Mouse (Mus musculus): ENCODE measurements around the gene Ahdc1.
"Not testable (repeated sequence)": the region's sequence is repeated elsewhere in the genome, so short reads cannot be mapped to it uniquely, and the experiment has no call there.

The Ahdc1 gene

DNA sequence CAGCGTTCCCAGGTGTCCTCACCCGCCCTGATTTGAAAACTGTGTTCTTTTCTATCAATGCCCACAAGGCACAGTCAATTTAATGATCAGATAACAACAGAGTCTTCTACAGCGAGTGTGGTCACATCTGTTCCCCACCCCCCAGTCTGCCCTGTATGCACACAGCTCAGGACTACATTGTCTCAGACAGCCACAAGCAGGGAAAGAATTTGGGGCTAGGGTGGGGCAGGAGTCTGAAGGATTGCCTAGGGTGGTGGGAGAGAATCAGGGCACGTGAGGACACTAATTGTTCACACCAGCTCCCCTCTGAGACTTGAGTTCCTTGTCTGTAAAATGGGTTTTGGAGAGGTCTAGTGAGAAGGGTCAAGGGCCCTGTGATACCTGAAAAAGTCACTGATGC lies 17.5 kb upstream of the Ahdc1 start:
- DNase-seq (ENCODE audit: low spot score in 2 of 2), result no peak

DNA sequence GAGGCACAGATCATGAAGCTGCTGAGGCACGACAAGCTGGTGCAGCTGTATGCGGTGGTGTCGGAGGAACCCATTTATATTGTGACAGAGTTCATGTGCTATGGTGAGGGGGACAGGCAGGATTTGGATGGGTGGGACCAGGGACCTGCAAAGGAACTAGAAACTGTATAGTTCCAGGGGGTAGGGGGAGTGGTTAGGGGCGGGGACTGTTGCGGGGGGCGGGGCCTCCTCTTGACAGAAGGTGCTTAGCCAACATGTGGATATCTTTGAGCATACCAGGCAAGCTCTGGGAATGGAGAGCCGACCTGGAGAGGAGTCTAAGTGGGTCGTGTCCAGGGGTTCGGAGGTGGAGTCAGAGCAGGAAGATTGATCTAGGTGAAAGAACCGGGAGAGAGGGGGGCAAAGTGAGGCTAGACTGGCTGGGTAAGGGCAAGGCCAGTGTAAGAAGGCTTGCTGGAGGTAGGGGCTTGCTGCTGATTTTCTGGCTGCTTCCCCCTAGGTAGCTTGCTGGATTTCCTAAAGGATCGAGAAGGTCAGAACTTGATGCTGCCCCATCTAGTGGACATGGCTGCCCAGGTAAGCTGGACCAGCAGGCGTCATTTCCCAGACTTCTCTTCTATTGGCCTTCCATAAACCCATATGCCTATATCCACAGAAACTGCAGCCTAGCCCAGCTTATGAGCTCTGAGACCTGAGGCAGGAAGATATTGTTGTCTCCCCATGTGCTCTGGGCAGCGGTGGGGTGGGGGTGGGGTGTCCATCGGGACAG lies 13.4 kb upstream of the Ahdc1 start:
- no peak for DNase-seq (ENCODE audit: low spot score in 2 of 2)

DNA sequence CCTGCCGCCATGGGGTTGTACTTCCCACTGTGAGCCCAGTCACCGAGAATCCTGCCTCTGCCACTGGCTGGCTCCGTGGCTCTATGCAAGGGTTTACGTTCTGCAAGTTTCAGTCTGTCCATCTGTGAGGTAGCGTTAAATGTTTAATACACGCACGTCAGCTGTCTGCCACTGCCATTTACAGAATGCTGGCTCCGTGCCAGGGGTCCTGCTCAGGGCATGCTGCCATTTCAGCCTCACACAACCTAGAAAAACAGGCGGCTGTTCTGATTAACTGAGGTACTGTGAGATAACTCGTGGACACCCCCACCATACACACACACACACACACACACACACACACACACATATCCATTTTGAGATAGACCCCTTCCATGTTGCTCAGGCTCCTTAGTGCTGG lies 8.2 kb upstream of the Ahdc1 start:
- DNase-seq (ENCODE audit: low spot score in 2 of 2), result no peak

DNA sequence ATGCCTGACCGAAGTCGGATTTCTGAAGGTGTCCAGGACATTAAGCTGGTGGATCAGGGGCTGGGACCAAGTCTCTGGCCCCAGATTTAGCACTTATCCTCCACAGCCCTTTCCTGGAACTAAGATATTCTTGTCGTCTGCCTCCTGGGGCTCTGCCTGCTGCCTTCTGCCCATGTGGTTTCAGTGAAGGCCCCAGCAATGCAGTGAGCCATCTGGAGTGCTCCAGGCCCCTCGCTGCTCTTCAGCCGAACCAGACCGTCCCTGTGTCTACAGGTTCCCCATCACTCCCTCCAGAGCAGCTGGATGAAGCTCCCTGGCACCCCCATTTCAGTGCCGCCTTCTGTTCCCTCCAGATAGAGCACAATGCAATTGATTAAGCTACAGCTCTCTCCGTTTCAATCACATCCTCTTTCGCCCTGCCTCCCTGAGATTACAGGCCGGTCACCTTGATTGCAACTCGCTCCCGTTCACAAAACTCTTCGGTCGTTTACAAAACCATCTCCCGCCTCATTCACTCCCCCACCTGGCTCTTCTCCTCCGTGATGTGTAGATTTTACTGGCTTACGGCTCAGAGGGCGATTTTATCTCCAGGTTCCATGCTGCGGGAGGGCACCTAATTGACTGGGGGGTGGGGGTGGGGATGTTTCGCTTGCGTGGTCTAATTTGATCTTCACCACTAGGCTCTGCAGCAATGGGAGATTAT lies 7.6 kb upstream of the Ahdc1 start:
- no peak for DNase-seq (ENCODE audit: low spot score in 2 of 2)

DNA sequence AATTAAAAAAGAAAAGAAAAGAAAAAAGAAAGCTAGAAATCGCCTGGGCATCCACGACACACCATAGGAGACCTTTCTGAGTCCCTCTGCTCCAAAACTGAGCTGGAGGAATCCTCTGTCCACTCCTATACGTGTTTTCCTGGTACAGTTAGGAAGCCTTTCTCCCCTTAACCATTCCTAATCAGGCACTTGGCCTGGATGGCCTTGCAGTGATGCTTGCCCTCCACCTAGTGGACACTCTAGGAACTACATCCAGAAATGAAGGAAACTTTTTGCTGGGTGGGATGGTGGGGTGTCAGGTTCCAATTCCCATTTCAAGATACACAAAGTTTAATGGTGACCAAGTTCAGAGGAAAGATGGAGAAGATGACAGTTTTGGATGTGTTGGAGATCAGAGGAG lies 5.8 kb upstream of the Ahdc1 start:
- peak; percentile 50 to 78 for DNase-seq (ENCODE audit: low spot score in 2 of 2)

DNA sequence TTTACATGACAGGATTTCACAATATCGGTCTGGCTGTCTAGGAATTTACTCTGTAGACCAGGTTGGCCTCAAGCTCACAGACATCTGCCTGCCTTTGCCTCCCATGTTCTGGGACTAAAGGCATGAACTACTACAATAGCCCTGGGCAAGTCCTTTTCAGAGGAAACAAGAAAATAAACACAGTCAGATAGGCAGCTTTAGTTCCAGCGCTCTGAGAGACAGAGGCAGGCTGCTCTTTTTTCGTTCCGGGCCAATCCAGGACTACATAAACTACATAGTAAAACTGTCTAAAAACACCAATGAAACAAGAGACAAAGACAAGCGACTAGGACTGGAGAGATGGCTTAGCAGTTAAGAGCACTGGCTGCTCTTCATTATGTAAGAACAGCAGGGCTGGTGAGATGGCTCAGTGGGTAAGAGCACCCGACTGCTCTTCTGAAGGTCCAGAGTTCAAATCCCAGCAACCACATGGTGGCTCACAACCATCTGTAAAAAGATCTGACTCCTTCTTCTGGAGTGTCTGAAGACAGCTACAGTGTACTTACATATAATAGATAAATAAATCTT lies 5.1 kb upstream of the Ahdc1 start:
- DNase-seq (ENCODE audit: low spot score in 2 of 2), result not testable (repeated sequence)

DNA sequence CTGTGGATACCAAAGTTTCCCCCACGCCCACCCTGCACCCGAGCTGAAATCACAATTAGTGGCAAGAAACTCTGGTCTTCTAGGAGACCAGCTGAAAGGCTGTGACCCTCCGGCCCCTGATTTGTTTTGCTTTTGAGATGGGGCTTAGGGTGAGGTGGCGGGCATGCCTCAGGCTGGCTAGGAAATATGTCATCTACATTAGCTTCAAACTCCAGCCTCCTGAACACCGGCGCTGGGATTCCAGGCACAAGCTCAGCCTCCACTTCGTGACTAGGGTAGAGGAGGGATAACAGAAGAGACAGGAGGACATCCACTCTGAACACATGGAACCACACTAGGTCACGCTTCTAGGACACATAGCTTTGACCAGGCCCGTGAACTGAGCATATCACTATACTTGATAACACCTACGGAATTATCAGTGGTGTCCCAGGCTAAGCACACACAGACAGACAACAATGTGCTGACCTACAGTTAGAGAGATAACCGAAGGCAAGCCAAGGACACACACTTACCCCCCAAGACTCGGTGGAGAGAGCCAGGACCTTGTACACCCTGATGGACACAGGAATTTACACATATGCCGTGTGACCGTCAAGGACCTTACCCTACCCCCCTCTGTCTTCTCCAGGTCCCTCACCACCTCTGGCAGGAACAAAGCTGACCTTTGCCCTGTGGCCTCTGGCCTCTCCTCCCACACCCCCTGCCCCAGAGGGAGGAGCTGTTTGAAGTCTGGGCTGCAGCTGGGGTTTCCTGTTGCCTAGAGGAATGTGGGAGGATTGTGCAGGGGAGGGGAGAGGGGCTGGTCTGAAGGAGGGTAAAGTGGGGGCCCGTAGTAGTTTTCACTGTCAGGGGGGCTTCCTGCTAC lies 3.3 kb upstream of the Ahdc1 start:
- DNase-seq (ENCODE audit: low spot score in 2 of 2), result peak in 1 of 2 experiments; percentile 40

DNA sequence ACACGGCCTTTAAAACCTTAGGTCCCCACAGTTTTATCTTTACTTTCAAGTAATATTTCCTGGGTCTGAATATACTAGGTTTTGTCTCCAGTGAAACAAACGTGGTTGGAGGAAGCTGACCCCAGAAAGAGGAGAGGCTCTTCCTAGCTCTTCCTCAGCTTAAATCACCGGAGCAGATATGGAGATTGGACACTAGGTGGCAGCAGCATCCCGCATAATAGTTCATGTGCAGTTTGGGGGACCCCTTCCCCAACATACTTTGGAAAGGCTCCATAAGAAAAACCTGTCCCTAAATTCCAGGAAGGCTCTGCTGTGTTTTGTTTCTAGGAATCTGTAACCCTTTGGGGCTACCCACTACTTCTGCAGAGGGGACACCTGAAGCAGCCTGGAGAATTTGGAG lies 1.9 kb upstream of the Ahdc1 start:
- DNase-seq (ENCODE audit: low spot score in 2 of 2), result no peak

DNA sequence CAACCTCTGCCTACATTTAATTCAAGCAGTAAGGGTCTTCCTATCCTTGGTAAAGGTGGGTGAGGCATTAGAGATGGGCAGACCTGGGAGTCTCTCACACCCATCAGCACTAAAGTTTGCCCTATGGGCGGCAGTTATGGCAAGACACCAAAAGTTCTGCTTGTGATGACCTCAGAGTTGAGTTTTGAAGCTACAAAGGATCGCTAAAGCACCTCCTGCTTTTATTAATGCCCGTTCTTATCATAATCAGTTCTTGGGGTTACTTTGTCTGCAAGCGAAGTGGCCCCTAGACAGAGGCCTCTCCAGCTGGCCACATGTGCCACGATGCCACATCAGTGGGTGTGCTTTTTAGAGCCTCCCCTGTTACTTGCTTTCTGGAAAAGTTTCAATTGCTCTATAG lies 1.4 kb upstream of the Ahdc1 start:
- DNase-seq (ENCODE audit: low spot score in 2 of 2), result no peak

DNA sequence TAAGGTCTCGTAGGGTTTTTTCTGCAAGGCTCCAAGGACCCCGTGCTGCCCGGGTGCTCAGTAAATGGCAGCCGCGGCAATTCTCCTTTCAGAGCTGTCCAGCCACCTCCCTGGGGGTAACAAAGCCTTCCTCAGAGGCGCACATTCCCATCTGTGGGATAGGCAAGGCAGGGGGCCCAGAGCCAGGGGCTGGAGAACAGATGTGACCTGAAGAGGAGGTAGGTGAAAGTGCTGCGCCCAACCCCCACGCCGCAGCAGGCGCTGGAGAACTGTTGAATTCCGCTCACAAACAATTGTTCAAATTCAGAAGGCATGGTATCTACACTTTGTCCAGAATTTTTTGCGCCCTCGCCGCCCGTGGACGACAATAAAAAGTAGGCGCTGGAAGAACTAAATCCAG lies 449 bp upstream of the Ahdc1 start:
- no peak for DNase-seq (ENCODE audit: low spot score in 2 of 2)

DNA sequence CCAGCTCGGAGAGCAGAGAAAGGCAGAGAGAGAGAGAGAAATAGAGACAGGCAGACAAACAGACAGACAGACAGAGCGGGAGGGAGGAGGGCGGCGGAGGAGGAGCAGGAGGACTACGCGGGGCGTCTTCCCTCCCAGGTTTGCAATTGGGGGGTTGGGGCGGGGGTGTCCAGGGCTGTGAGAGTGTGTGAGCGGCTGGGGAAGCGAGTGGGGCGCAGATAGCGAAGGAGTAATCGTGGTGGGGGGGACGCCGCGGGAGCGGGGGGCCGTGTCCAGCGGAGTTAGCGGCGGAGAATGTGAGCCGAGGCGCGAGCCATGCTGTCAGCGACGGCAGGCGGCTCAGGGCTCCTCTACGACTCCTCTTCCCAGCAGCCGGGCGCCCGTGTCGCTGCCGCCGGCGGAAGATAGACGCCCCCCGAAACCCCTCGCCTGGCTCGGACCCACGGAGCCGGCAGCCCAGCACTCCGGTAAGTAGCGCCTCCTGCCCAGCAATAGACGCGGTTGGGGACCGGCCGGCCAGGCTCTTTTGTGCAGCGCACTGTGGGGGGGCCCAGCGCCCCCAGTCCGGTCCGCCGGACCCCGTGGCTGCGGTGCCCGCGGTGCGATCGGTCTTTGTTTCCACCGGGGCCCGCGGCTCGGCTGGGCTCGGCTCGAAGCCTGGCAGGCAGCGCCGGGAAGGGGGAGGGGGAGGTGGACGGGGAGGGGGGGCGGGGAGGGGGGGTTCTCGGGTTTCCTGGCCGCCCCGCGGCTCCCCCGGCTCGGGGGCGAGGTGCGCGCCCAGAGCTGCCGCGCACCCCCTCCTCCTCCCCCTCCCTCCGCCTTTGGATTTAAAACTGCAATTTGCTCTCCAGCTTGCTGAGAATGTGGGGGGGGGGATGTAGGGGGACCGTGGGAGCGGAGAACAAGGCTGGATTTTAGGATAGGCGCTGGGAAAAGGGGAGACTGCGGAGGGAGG lies 1.0 kb downstream of the Ahdc1 start:
- DNase-seq (ENCODE audit: low spot score in 2 of 2), result peak in 1 of 2 experiments; percentile 61

DNA sequence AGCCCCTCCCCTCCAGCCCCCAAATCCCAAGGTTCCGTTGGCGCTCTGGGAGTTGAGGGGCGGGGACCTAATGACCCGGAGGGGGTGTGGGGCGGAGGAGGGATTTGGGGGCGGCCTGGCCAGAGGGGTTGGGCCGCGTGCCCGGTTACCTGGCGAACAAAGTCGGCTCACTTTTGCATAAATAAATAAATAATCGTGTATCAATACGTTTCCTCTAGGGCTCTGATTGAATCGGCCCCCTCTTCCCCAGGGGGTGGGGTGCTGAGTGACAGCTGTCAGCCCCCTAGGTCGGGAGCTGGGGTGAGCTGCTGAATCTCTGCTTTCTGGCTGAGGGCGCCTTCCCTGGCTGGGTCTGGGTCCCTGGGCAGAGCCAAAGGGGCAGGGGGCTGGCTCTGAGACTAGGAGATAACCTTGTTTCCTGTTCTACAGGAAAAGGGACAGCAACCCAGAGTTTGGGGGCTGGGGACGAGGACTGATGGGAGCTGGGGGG lies 1.8 kb downstream of the Ahdc1 start:
- DNase-seq (ENCODE audit: low spot score in 2 of 2), result no peak

DNA sequence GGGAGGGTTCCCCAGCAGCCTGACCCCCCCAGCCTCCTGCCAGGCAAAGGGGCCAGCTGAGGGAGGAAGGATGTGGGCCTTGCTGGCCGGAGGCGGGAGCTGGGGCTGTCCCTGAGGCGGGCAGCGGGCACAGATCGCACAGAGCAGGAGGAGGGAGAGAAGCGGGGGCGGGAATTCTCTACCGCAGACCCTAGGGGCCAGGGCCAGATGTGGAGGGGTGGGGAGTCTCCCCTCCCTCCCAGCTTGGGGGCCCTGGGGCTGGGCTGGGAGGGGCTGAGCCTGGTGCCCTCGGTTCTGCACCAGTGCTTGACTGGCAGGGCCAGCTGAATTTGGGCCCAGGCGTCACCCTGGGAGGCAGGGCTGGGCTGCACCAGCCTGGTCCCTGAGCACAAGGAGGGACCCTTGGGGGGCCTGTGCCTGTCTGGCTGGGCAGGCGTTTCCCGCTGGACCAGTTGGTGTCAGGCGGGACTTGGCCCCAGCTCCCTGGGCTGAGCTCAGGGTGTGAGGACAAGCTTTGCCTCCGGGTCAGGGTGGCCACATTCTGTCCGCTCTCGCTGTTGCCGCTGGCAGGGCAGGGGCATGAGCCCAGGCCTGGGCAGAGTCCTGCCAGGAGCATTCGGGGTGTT lies 2.3 kb downstream of the Ahdc1 start:
- no peak for DNase-seq (ENCODE audit: low spot score in 2 of 2)

DNA sequence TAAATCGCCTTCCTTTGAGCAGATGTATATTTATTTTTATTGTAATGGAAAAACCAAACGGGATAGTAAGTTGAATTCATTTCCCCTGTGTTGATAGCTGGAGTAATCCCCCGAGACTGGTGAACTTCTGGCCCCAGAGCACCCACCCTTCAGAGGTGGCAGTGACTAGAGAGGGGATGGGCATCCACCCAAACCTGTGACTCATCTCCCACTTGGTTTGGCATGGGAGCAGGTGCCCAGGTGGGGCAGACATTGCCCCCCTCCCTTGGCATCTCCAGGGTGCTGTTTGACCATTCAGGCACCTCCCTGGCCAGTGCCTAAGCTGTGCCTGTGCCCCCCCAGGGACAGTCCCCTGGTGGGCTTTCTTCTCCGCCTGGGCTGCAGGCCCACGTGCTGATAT lies 3.0 kb downstream of the Ahdc1 start:
- no peak for DNase-seq (ENCODE audit: low spot score in 2 of 2)

DNA sequence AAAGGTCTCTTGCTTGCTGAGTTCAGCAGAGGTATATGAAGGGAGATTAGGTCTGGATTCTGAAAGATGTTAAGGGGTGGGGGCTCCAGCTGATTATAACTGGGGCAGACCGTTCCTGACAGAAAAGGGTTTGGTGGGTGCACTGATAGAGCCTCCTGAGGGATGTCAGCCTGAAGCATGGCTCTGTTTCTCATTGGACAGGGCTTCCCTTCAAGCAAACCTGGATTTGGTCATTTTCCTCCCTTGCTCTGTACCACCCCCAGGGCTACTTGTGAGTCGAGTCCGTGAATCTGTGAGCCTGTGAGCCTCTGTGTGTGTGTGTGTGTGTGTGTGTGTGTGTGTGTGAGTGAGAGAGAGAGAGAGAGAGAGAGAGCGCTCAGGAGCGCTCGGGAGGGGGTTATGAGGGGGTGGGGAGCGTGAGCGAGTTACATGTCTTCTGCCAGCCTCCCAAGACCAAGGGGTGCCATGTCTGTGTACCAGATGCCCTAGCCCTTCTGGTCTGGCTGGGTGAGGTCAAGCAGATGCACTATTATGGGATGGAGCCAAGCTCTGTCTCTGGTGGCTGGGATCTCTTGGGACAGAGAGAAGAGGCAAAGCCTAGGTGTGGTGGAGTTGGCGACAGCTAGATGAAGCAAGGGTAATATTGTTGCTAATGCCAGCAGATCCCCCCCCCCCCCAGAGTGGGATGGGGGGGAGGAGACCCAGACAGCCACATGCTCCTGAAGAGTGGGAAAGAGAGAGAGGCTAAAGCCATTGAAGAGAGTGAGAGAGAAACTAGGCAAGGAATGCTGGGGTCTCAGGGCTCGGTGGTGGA lies 4.0 kb downstream of the Ahdc1 start:
- no peak for DNase-seq (ENCODE audit: low spot score in 2 of 2)

DNA sequence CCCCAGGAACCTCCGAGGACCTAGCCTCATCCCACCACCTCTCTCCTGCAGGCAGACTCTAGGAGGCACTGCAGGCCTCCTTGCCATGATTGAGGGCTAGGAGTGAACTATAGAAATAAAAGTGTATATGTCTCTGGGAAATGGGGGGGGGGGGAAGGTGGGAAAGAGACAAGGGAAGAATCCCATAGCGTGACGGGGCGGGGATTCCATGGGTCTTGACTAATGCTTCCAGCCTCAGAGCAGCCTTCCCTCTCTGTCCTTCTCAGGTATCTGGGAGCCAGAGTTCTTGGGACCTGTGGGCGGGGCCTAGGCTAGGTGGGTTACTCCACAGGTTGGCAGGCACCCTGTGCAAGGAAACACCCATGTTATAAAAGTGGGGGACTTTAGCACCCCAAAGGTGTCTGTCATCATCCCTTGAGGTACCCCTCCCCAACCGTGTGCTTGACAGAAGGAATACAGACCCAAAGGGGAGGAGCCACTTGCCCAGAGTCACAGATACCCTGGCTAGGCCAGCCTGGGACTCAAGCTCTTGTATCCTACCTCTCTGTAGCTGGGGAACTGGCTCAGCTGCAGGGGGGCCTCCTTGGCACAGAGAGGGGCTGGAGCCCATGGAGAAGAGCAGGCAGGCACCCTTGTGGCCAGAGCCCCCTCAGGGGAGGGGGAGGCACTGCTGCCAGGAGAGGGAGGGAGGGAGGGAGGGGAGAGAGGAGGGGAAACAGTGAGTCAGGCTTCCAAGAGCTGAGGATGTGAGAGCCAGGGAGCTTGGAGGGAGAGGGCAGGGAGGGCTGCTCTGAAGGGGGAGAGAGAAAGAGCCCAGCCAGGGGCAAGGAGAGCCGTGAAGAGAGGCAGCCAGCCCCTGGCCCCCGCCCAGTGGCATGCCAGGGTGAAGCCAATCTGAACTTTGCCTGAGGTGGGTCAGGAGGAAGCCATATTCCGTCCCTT lies 4.9 kb downstream of the Ahdc1 start:
- DNase-seq (ENCODE audit: low spot score in 2 of 2), result peak in 1 of 2 experiments; percentile 58

DNA sequence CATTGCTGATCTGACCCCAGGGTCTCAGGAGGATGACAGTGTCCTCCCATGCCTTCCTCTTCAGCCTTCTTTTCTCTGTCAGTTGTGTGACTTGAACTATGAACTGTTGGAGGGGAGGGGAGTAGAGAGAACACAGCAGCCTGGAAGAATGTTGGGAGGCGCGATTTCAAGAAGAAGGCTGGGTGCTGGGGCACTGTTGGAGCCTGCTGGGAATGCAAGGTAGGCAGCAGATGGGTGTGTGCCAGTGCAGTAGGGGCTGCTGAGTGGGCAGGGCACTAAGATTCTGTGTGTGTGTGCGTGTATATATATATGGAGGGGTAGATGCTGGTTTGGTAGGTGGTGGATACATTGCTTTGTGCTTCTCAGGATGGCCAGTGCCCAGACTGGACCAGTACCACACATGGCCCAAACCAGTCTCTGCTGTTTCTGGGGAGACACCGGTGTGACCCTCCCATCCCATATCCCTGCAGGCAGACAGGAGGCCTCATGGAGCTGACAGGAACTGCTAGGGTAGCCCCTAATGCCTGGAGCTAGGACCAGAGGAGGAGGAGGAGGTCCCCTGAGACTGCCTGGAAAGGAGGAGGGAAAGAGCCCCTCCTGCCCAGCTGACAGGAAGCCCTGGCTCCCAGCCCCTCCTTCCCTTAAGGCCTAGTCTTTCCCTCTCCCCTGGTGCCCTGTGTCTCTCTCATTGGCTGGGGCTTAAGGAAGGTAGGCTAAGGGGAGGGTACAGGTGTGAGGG lies 5.8 kb downstream of the Ahdc1 start:
- peak in 1 of 2 experiments; percentile 57 for DNase-seq (ENCODE audit: low spot score in 2 of 2)
